Mouse (Mus musculus): Measurements from ENCODE around the gene Itgb3.

The Itgb3 gene

GRCm38 (mm10) chr11:104622040-104622962, 14.5 kb downstream of the Itgb3 start:
- no peak for DNase-seq (ENCODE audit: low spot score)

- DNase-seq (ENCODE audit: low spot score): peak; percentile 55
Measured at GRCm38 (mm10) chr11:104624791-104625391, 17.1 kb downstream of the Itgb3 start.

- peak; percentile 77 for DNase-seq (ENCODE audit: low spot score)
Measured at GRCm38 (mm10) chr11:104625453-104626402, 17.9 kb downstream of the Itgb3 start.

- DNase-seq (ENCODE audit: low spot score): no peak
Measured at GRCm38 (mm10) chr11:104626635-104627034, 18.8 kb downstream of the Itgb3 start.

GRCm38 (mm10) chr11:104627616-104628301, 20.0 kb downstream of the Itgb3 start:
- no peak for DNase-seq (ENCODE audit: low spot score)

GRCm38 (mm10) chr11:104628566-104628965, 20.8 kb downstream of the Itgb3 start:
- DNase-seq (ENCODE audit: low spot score): no peak

- no peak for DNase-seq (ENCODE audit: low spot score)
Measured at GRCm38 (mm10) chr11:104630185-104630835, 22.5 kb downstream of the Itgb3 start.

- no peak for DNase-seq (ENCODE audit: low spot score)
Measured at GRCm38 (mm10) chr11:104631306-104631705, 23.5 kb downstream of the Itgb3 start.

GRCm38 (mm10) chr11:104637010-104637409, 29.2 kb downstream of the Itgb3 start:
- no peak for DNase-seq (ENCODE audit: low spot score)

GRCm38 (mm10) chr11:104638006-104638405, 30.2 kb downstream of the Itgb3 start:
- DNase-seq (ENCODE audit: low spot score): no peak

- DNase-seq (ENCODE audit: low spot score): no peak
Measured at GRCm38 (mm10) chr11:104638906-104639305, 31.1 kb downstream of the Itgb3 start.

- DNase-seq (ENCODE audit: low spot score): no peak
Measured at GRCm38 (mm10) chr11:104639634-104640033, 31.8 kb downstream of the Itgb3 start.

- DNase-seq (ENCODE audit: low spot score): no peak
Measured at GRCm38 (mm10) chr11:104640894-104641293, 33.1 kb downstream of the Itgb3 start.

GRCm38 (mm10) chr11:104643236-104643635, 35.4 kb downstream of the Itgb3 start:
- DNase-seq (ENCODE audit: low spot score): no peak

GRCm38 (mm10) chr11:104645402-104645801, 37.6 kb downstream of the Itgb3 start:
- DNase-seq (ENCODE audit: low spot score): no peak

- no peak for DNase-seq (ENCODE audit: low spot score)
Measured at GRCm38 (mm10) chr11:104646173-104646572, 38.4 kb downstream of the Itgb3 start.

- no peak for DNase-seq (ENCODE audit: low spot score)
Measured at GRCm38 (mm10) chr11:104646611-104647010, 38.8 kb downstream of the Itgb3 start.

- no peak for DNase-seq (ENCODE audit: low spot score)
Measured at GRCm38 (mm10) chr11:104647188-104647867, 39.5 kb downstream of the Itgb3 start.

GRCm38 (mm10) chr11:104648571-104648970, 40.8 kb downstream of the Itgb3 start:
- no peak for DNase-seq (ENCODE audit: low spot score)

- DNase-seq (ENCODE audit: low spot score): no peak
Measured at GRCm38 (mm10) chr11:104660599-104660998, 52.8 kb downstream of the Itgb3 start.

All from MN1 (cell line).